Mouse (Mus musculus) neural tube, embryonic 11.5 days (tissue): ENCODE measurements around the gene Setd7. TPM values are rescaled to one million over a fixed set of nuclear protein-coding genes. Genes with fewer than 3 reads are reported as not detected.

Source experiments
- ATAC-seq: fragments of 200-750 bp; cut with Nextera tagmentation; 2 replicates; pipeline ENCODE4 v1.8.0; 2017; ENCODE audit warnings: moderate number of reproducible peaks, mild to moderate bottlenecking, moderate TSS enrichment, moderate library complexity; ENCODE audit not compliant: insufficient read depth, low FRiP score, low TSS enrichment
- DNase-seq: peaks from one replicate; pipeline ENCODE4 v3.0.0-alpha.2; 2015; ENCODE audit warnings: low spot score
- H3K27ac ChIP-seq: fragments of 300-500 bp; sonication (generic); 2 replicates; pipeline ENCODE4 v1.5.1; 2014; ENCODE audit warnings: low read depth, mild to moderate bottlenecking, low read length
- H3K27me3 ChIP-seq: fragments of 300-500 bp; sonication (generic); 2 replicates; pipeline ENCODE4 v1.6.1; 2014; ENCODE audit warnings: mild to moderate bottlenecking, low read length, mixed read lengths; ENCODE audit not compliant: control insufficient read depth, insufficient read depth
- H3K36me3 ChIP-seq: fragments of 300-500 bp; sonication (generic); 2 replicates; pipeline ENCODE4 v1.6.1; 2014; ENCODE audit warnings: mild to moderate bottlenecking, low read length, moderate library complexity, mixed read lengths; ENCODE audit not compliant: control insufficient read depth, insufficient read depth
- H3K4me1 ChIP-seq: fragments of 300-500 bp; sonication (generic); 2 replicates; pipeline ENCODE4 v1.6.1; 2014; ENCODE audit warnings: low read length, mixed read lengths; ENCODE audit not compliant: control insufficient read depth, insufficient read depth
- H3K4me2 ChIP-seq: fragments of 300-500 bp; sonication (generic); 2 replicates; pipeline ENCODE4 v1.6.1; 2014; ENCODE audit warnings: low read depth, mild to moderate bottlenecking, moderate library complexity
- H3K4me3 ChIP-seq: fragments of 300-500 bp; sonication (generic); 2 replicates; pipeline ENCODE4 v1.5.1; 2014; ENCODE audit warnings: low read depth, low read length
- H3K9ac ChIP-seq: fragments of 300-500 bp; sonication (generic); 2 replicates; pipeline ENCODE4 v1.6.1; 2014; ENCODE audit warnings: mild to moderate bottlenecking, low read length
- H3K9me3 ChIP-seq: fragments of 300-500 bp; sonication (generic); 2 replicates; pipeline ENCODE4 v1.6.1; 2016; ENCODE audit warnings: low read length; ENCODE audit not compliant: control insufficient read depth
- WGBS: fragments of 180-500 bp; shearing (Covaris S2); extraction: QIAGEN DNeasy Blood & Tissue Kit; methylation state at CpG from one replicate; pipeline ENCODE4 v1.1.7; 2014; 5-methylcytosine and 5-hydroxymethylcytosine counted together
- polyA plus RNA-seq: library from polyadenylated mRNA; unstranded; fragments of >200 nt; fragmentation: Nextera tagmentation; extraction: Ambion mirVana; gene quantifications from 2 replicates; pipeline ENCODE4 v1.2.1, GENCODE M21; 2014

The Setd7 gene
- polyA plus RNA-seq, 1 experiment from 2014 or later, result 4.2 TPM

DNA sequence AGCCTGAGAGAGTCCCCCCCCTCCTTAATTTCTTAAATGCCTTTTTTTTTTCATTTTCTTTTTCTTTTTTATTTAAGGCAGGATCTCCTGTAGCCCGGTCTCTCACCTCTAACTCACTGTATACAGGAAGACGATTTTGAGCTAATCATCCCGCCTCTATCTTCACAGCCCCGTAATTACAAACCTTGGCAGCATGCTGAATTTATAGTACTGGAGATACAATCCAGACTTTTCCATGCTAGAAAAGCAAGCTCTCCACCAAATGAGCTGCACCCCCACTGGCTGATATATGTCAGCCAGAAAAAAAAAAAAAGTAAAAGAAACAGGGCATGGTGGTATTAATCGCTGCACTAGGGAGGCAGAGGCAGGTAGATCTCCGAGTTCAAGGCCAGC is 1.3 kb upstream of the Setd7 start:
- DNase-seq (no peak), ATAC-seq (no peak)
- Histone ChIP-seq H3K4me1 (no peaks in the 10 kb centered on the region), H3K4me2 (no peak overlapping the region; the same call in 1 of the 2 replicates), H3K9ac (no peak overlapping the region), H3K27ac (no peak overlapping the region), H3K4me3 (no peak overlapping the region), H3K36me3 (no peaks in the 10 kb centered on the region), H3K9me3 (no peaks in the 10 kb centered on the region), H3K27me3 (no peaks in the 10 kb centered on the region)
- WGBS, result 82% methylated on average over 6 of the region's 6 CpGs

DNA sequence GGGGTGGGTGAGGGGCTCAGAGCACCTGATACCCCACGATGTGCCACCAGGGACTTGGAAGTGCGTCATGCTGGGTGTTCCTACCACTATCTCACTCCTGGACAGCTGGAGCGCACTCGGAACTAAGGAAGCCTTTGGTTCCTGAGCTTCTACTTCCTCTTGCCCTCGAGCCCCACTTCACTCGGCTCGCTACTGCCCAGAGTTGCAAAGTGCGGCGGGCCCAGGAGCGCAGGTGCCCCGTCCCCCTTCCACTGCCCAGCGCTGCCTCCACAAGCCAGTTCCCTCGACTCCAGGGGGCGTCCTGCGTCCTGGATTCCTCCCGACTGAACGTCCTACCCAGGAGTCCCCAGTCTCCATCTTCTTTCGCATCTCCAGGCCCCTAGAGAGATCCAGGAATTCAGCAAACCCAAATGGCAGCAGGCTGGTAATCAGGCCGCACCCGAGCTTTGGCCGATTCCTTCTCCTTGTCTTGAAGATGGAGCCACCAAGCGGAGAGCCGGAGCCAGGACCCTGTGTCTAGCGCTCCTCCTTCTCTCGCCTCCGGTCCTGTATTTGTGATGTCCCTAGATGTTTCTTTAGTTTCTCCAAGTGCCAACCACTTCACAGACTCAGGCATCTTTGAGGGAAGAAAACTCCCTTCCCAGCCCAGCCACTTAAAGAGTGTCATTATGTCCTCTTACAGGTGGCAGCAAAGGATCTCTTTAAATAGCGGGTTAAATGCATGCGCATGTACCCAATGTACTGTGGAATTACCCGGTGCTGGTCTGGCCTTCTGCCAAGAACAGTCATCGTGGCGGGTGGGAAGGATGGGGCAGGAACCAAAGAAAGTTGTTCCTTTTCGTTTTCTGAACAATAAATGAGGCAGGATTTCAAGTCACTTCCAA is 672 bp upstream of the Setd7 start:
- Histone ChIP-seq H3K27me3 (no peaks in the 10 kb centered on the region), H3K4me1 (no peaks in the 10 kb centered on the region), H3K27ac (peak overlapping the region; percentile 91), H3K36me3 (no peaks in the 10 kb centered on the region), H3K4me3 (peak overlapping the region; percentile 85), H3K9me3 (no peaks in the 10 kb centered on the region), H3K9ac (peak overlapping the region; percentile 96), H3K4me2 (peak overlapping the region; percentile 99)
- WGBS, result 3% methylated on average over 32 of the region's 32 CpGs
- ATAC-seq (peak; percentile 21), DNase-seq (peak; percentile 80)

DNA sequence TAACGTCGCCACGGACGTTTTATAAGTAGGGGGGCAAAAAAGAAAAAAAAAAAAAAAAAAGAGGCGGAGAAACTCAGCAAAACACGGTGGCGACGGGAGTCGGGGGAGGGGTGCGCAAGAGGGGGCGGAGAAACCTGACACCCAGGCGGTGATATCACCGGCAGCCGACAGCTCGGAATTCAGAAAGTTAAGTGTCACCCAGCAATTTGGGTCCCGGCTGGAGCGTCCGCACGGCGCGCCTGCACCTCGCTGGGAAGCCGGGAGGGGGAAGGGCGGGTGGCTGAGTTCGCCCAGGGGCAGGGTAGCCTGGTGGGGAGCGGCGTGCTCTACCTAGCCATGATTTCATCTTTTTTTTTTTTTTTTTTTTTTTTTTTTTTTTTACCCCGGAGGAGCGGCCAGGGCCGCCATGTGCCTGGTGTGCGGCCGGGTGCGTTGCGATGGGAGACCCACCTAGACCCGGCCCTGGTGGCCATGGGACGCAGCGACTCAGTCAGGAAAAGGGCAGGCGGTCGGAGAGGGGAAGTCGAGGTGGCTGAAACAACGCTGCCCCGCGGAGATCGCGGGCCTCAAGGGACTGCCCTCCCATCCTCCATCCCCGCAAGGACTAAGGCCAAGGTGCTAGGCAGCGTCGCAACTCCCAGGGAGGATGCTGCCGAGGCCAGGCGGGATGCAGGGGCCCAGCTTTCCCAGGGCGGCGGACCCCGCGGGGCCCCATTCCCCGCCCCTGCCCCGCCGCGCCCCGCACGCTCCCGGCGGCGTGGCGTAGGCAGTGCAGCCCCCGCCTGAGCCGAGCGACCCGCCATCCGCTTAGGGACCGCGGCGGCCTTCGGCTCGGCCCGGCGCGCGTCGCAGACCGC is 857 bp downstream of the Setd7 start:
- DNase-seq (peak; percentile 83), ATAC-seq (peak; percentile 76)
- WGBS, result under 1% methylated on average over 59 of the region's 80 CpGs
- H3K27me3 ChIP-seq, result no peaks in the 10 kb centered on the region
- H3K4me2 ChIP-seq, result peak overlapping the region; percentile 99
- H3K27ac ChIP-seq, result peak overlapping the region; percentile 91
- peak overlapping the region; percentile 96 for H3K9ac ChIP-seq
- no peaks in the 10 kb centered on the region for H3K4me1 ChIP-seq
- H3K4me3 ChIP-seq, result peak overlapping the region; percentile 85
- H3K9me3 ChIP-seq, result no peaks in the 10 kb centered on the region
- no peaks in the 10 kb centered on the region for H3K36me3 ChIP-seq

DNA sequence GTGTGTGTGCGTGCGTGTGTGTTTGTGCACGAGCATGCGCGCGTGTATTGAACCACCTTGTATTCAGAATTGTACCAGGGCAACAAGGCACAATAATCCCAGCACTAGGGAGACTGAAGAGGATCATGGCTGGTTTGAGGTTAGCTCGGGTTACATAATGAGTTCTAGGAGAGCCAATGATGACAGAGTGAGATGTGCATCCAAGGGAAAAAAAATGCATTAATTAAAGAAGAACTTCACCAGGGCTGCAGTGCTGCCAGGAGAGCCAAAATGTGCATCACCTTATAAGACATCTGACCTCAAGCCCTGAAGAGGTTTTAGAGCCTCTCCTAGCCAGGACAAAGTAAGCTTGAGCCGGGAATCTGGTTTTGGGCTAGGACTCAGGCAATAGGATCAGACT is 5.1 kb downstream of the Setd7 start:
- no peaks in the 10 kb centered on the region for H3K36me3 ChIP-seq
- DNase-seq (no peak), ATAC-seq (no peak)
- H3K9me3 ChIP-seq, result no peaks in the 10 kb centered on the region
- no peak overlapping the region for H3K27ac ChIP-seq
- no peaks in the 10 kb centered on the region for H3K4me1 ChIP-seq
- no peaks in the 10 kb centered on the region for H3K27me3 ChIP-seq
- no peak overlapping the region for H3K4me2 ChIP-seq
- no peak overlapping the region for H3K9ac ChIP-seq
- 85% methylated on average over 8 of the region's 8 CpGs for WGBS
- H3K4me3 ChIP-seq, result no peak overlapping the region

DNA sequence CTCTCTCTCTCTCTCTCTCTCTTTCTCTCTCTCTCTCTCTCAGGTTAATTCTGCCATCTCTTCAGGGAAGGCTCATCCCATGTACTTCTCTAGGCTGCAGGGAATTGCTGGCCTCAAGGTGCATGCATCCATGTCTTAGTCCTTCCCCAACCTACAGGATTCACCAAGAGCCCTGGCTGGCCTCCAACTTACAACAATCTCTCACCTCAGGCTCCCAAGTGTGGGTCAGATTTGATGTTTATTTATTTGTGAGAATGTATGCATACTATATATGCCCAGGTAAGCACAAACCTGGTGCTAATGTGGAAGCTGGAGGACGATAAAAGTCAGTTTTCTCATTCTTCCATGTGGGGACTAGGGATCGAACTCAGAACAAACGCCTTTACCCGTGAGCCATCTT is 5.8 kb downstream of the Setd7 start:
- Histone ChIP-seq H3K9ac (no peak overlapping the region), H3K27ac (no peak overlapping the region)
- 88% methylated on average over 4 of the region's 4 CpGs for WGBS

DNA sequence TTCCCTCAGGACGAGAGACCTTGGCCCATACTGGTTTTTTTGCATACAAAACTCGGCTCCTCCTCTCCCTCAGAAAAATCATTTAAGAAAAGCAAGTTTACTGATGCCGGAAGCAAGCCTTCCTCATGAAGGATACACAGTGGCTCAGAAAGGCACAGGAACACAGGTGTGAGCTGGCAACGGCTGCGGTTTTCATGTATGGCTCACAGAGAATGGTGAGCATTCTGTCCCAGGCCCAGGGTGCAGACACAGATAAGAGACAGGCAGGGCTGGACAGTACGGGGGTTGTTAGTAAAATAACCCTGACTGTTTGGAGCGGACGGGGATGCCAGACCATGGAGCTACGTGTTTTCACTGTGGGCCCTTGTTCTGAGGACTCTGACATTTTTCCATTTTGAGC is 6.6 kb downstream of the Setd7 start:
- WGBS, result 86% methylated on average over 9 of the region's 9 CpGs
- Histone ChIP-seq H3K27ac (no peak overlapping the region), H3K36me3 (peaks cover 4% of the 10 kb centered on the region; the same call in 1 of the 2 replicates), H3K27me3 (no peaks in the 10 kb centered on the region), H3K9me3 (no peaks in the 10 kb centered on the region), H3K4me3 (no peak overlapping the region), H3K9ac (no peak overlapping the region), H3K4me1 (no peaks in the 10 kb centered on the region), H3K4me2 (no peak overlapping the region)
- DNase-seq (no peak), ATAC-seq (no peak)

More for the DNA sequence above, 5.8 kb downstream of the Setd7 start:
- no peaks in the 10 kb centered on the region for H3K4me1 ChIP-seq
- H3K36me3 ChIP-seq, result peaks cover 2% of the 10 kb centered on the region; the same call in 1 of the 2 replicates
- H3K9me3 ChIP-seq, result no peaks in the 10 kb centered on the region
- ATAC-seq, result no peak
- DNase-seq, result no peak
- no peaks in the 10 kb centered on the region for H3K27me3 ChIP-seq
- no peak overlapping the region for H3K4me2 ChIP-seq
- H3K4me3 ChIP-seq, result no peak overlapping the region

DNA sequence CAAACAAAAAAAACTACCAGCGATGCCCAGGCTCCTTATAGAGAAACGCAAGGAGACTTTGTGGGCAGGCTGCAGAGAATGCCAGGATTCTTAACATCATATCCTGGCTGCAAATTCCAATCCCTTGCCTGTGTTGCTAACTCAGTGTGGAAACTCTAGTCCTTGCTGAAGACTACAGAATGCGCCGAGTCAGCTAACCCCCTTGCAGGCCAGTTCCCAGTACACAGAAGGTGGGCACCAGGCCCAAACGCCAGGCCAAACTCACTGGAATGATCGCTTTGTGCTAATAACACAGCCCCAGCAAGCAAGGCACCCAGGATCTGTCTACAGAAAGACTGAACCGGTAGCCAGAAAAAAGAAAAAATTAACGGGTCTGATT is 7.2 kb downstream of the Setd7 start:
- no peaks in the 10 kb centered on the region for H3K4me1 ChIP-seq
- H3K9me3 ChIP-seq, result no peaks in the 10 kb centered on the region
- 76% methylated on average over 8 of the region's 8 CpGs for WGBS
- DNase-seq (no peak), ATAC-seq (no peak)
- H3K27me3 ChIP-seq, result no peaks in the 10 kb centered on the region
- H3K36me3 ChIP-seq, result peaks cover 4% of the 10 kb centered on the region; the same call in 1 of the 2 replicates
- H3K4me2 ChIP-seq, result no peak overlapping the region
- no peak overlapping the region for H3K4me3 ChIP-seq
- H3K27ac ChIP-seq, result no peak overlapping the region
- H3K9ac ChIP-seq, result no peak overlapping the region

DNA sequence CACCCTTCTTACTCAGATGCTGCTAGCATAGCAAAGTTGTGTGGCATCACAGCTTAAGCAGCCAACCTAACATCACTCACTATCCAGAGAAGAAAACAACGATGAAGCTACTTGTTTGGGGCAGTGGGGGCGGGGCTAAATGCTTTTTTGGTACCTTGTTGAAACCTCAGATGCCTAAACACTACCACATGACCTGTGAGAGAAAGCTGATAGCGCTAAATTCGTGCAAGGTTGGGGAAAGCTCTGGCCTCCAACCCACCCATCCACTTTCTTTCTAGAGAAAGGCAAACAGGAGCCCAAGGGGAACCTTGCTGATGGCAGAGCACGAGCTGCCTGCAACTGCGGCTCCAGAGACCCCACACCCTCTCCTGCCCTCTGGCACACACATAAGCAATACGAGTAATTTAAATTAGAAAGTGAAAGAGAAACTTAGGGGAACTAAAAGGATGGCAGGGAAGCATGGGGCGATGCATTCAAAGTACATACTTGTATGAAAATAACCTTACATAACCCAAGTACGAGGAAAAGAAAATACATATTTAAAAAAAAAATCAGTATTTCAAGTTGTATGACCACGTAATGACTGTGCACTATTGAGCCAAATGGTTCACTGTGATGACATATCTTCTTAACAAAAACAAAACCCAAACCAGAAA is 7.7 kb downstream of the Setd7 start:
- Histone ChIP-seq H3K36me3 (peaks cover 4% of the 10 kb centered on the region; the same call in 1 of the 2 replicates), H3K4me2 (no peak overlapping the region)
- ATAC-seq, result no peak

More for the DNA sequence above, 7.7 kb downstream of the Setd7 start:
- WGBS, result 64% methylated on average over 10 of the region's 10 CpGs
- Histone ChIP-seq H3K9ac (no peak overlapping the region), H3K4me3 (no peak overlapping the region), H3K27me3 (no peaks in the 10 kb centered on the region), H3K27ac (no peak overlapping the region), H3K9me3 (no peaks in the 10 kb centered on the region), H3K4me1 (no peaks in the 10 kb centered on the region)
- no peak for DNase-seq
